Mouse (Mus musculus) small intestine, adult 2 months (tissue): ENCODE measurements around the gene Rtn4r.

Experiments used
- CTCF ChIP-seq: fragments of 200-500 bp; IDR thresholded peaks from 2 replicates; pipeline ENCODE4 v1.5.1; 2012; ENCODE audit warnings: low read depth, mild to moderate bottlenecking, control low read depth, inconsistent platforms, low read length, moderate library complexity, mixed read lengths; ENCODE audit not compliant: insufficient replicate concordance, insufficient read length; ENCODE audit errors: extremely low read depth
- POLR2A ChIP-seq: fragments of 200-500 bp; IDR thresholded peaks from 2 replicates; pipeline ENCODE4 v1.6.1; 2012; ENCODE audit warnings: low read depth, mild to moderate bottlenecking, control low read depth, inconsistent platforms, low read length, moderate library complexity

DNA sequence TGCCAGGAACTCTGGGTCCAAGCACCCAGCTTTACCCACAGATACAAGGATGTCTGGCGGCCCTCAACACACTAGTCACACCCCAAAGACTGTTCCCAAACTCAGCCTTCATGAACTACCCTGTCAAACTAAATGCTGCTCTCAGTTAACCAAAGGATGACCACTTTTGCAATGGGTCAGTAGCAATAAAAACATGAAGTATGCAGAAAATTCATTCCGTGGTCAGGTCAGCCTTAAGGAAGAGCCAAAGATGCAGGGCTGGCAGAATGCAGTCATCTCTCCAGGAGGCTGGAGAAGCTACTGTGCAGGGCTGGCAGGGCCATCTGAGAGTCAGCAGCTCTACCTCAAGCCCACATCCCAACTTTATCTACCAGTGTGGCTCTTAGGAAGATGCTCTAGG lies 48.1 kb upstream of the Rtn4r start:
- TF ChIP-seq CTCF (no peak), POLR2A (no peak)
